Mouse (Mus musculus): Measurements from ENCODE around the gene Atp6v1a.

DNA sequence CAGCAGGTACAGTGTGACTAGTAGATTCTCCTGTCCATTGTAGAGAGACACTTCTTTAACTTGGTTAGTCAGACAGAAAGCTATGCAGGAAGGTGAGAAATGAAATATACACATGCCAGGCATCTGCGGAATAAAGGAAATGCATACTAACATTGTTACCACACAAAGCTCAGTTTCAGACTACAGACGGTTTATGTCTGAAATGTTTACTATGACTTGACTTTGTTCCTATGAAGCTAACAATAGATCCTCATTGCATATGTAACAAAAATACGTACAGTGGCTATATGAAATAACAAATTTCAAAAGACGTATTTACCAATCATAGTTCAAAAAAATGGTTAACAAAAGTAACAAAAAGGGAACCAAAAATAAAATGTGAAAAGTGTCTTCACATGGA lies 47.7 kb upstream of the Atp6v1a start:
- TF ChIP-seq POLR2A (IDR thresholded peaks at IDR 0.05; ENCODE audit: borderline replicate concordance, insufficient read depth, low read length) (no peak), CTCF (IDR thresholded peaks at IDR 0.05; ENCODE audit: borderline replicate concordance, insufficient read depth, low read depth, low read length) (no peak)

All from cerebellum, adult 2 months (tissue).